Mouse (Mus musculus): ENCODE measurements around the gene Elf1.
"Not testable (repeated sequence)": the region's sequence is repeated elsewhere in the genome, so short reads cannot be mapped to it uniquely, and the experiment has no call there.

Gene Elf1

DNA sequence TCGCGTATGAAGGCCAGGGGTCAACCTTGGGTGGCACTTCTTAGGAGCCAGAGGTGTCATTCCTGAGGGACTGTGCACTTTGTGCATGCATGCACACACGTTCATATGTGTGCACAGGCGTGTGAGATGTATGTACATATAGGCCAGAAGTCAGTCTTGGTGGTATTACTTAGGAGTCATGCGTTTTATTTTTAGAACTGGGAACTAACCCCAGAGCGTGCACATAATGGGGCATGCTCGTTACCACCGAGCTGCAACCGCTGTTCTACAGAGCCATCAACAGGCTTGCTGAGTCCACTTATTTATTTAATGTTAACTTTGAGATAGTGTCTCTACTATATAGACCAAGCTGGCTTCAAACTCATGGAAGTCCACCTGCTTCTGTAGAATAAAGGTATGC, 41.4 kb downstream of the Elf1 start:
- DNase-seq, result no peak

DNA sequence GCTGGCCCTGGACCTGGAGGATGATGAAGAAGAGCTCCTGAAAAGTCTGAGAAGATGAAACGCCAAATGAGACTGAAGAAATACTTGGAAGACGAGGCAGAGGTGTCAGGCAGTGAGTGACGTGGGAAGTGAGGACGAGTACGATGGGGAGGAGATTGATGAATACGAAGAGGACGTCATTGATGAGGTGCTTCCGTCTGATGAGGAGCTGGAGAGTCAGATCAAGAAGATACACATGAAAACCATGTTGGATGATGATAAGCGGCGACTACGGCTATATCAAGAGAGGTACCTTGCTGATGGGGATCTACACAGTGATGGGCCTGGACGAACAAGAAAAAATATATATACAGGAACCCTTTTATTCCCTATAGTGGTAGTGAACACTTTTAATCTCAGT, 45.1 kb downstream of the Elf1 start:
- DNase-seq, result not testable (repeated sequence)

DNA sequence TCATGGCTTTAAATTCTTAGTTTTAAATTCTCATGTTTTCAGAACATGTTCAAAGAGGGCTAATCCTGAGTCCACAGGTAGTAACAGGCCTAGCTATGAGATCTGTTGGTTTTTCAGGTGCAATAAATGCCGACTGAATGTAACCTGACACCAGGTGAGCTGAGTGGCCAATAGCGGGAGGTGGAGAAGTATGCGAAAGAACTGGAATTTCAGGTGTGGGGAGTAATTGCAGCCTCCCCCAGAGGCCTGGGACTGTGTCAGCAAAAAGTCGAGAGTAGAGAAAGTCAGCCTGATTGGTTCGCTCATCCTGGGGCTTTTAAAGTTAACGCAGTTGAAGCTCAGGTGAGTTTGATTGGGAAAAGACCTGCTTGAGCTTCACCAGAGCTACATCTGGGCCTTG, 46.7 kb downstream of the Elf1 start:
- DNase-seq, result peak in 1 of 2 experiments; percentile 56

- no peak for DNase-seq
Observed at GRCm38 (mm10) chr14:79529581-79530554, 48.9 kb downstream of the Elf1 start.

- no peak for DNase-seq
Observed at GRCm38 (mm10) chr14:79530761-79531160, 49.8 kb downstream of the Elf1 start.

DNA sequence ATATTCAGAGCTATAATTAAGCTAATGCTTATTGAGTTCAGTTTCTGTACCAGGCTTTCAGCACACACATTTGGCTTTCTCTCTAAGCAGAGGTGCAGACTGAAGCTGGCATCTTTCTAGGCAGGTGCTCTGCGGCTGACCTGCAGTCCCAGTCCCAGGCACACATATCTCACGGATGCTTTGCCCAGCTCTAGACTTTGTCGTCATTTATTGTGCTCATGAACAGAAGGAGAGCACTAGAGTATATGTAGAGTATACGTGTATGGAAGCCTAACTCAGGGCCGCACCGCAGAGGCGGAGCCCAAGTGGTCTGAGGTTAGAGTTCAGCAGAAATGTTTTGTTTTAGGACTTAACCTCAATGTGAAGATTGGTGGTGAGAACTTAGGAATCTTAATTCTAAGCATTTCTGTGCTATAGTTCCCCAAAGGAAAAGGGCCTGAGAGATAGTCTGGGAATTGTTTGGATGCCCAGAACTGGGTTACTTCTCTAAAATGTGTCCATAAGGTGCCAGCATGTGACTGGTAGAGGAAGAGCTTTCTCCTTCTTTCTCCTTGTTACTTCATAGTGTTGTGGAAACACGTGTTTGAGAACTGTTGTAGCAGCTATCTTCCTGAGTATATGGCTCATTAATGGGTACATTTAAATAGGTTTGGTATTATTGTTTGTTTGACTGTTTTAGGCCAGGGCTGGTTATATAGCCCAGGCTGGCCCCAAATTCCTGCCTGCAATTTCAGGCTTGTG, 51.2 kb downstream of the Elf1 start:
- no peak for DNase-seq

- DNase-seq, result no peak
Observed at GRCm38 (mm10) chr14:79533350-79533749, 52.4 kb downstream of the Elf1 start.

DNA sequence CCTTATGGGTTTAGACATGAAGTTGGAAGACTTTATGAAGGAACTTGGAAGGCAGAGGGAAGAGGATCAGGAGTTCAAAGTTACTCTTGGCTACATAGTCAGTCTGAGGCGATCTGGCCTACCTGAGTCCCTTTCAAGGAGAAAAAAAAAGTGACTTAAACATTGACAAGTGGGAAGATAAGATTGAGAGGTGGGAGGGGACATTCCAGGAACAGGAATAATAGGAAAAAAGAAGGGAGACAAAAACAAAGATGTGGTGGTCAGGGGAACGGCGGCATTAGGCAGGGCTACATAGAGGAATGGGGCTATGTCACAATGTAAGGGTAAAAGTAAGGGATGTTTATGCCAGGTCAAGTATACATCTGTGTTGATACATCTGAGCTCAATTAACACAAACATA, 53.2 kb downstream of the Elf1 start:
- no peak for DNase-seq

GRCm38 (mm10) chr14:79534656-79535055, 53.7 kb downstream of the Elf1 start:
- DNase-seq, result not testable (repeated sequence)

- DNase-seq, result peak; percentile 15 to 41
Observed at GRCm38 (mm10) chr14:79535318-79535717, 54.3 kb downstream of the Elf1 start.

- no peak for DNase-seq
Observed at GRCm38 (mm10) chr14:79536011-79536410, 55.0 kb downstream of the Elf1 start.

DNA sequence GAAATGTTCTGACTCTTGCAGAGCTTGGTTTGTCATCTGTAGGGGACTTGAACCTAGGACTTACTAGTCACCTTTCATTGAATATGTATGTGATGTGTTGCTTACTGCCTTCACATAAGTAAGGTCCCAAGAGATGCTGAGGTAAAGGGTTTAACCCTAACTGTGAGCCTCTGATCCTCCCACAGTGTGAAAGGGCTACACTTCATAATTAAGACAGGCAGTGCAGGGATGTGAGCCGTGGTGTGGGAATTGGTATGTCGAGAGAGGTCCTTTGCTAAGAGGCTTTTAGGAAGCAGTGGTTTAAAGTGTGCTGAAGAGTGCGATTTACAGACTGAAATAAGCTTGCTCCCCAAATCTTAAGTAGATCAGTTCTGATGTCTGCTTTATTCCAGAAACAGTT, 55.8 kb downstream of the Elf1 start:
- DNase-seq, result no peak

- DNase-seq, result no peak
Observed at GRCm38 (mm10) chr14:79537463-79537862, 56.5 kb downstream of the Elf1 start.

DNA sequence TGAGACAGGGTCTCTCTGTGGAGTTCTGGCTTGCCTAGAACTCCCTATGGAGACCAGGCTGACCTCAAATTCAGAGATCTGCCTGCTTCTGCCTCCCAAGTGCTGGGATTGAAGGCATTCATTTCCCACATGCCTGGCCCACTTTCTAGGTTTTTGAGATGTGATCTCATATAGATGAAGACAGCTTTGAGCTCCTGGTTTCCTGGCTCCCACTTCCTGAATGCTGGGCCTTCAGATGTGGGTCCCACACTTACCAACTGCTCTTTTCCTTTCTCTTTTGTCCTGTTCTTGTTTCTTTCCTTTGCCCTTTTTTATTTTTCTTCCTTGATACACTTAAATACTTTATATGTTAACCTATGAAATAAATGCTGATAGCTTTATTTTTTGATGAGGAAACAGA, 56.9 kb downstream of the Elf1 start:
- no peak for DNase-seq

GRCm38 (mm10) chr14:79541606-79542005, 60.6 kb downstream of the Elf1 start:
- DNase-seq, result no peak

DNA sequence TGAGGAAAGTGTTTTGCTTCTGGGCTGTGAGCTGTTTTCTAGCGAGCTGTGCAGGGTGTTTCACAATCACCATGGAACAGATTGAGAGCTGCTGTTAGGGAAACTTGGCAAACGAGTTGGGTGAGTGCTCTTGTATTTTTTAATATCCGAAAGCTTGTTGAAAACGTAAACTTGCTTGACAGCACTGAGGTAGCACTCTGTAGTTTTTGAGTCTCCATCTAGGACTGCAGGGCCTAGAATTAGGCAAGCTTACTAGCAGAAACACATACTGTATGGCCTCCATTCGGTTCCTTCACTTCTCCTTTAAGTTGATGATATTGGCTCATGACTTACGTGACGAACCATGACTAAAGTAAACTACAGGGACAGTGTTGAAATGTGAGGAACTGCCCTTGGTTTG, 68.3 kb downstream of the Elf1 start:
- peak in 1 of 2 experiments; percentile 23 for DNase-seq

- DNase-seq, result no peak
Observed at GRCm38 (mm10) chr14:79551929-79552328, 70.9 kb downstream of the Elf1 start.

- DNase-seq, result no peak
Observed at GRCm38 (mm10) chr14:79552854-79553253, 71.9 kb downstream of the Elf1 start.

DNA sequence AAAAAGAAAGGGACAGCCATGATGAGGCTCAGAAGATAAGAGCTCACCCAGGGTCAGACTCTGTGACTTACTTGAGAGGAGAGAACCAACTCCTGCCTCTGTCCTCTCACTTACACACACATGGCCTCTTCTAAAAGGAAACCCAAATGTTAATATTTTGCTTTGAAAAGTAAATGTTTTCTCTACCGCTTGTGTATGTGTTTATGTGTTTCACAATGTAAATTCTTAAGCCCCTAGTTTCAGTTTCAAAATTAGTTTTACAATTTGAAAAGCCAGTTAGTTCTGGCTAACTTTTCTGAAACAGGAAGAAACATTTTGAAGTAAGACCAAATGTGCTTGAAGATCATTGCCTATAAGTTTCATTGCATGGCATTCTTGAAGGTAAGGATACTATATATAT, 76.8 kb downstream of the Elf1 start:
- no peak for DNase-seq

GRCm38 (mm10) chr14:79562745-79563144, 81.8 kb downstream of the Elf1 start:
- peak; percentile 74 to 81 for DNase-seq

GRCm38 (mm10) chr14:79564784-79565183, 83.8 kb downstream of the Elf1 start:
- no peak for DNase-seq

- DNase-seq, result no peak
Observed at GRCm38 (mm10) chr14:79573482-79574191, 92.6 kb downstream of the Elf1 start.

DNA sequence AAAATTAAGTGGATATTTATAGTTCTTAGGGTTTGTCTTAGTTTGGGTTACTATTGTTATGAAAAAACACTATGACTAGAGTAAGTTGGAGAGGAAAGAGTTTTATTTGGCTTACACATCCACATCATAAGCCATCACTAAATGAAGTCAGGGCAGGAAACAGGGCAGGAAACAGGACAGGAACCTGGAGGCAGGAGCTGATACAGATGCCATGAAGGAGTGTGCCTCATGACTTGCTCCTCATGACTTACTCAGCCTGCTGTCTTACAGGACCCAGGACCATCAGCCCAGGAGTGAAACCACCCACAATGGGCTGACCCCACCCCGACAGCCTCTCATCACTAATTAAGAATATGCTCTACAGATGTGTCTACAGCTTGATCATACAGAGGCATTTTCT, 93.4 kb downstream of the Elf1 start:
- no peak for DNase-seq

Measured in kidney, postnatal 4 days (tissue).